Mouse (Mus musculus): ENCODE measurements at regions not wholly inside any gene's neighbourhood (a gene's known extent, or its start where the extent isn't known, plus 50 kb on each side); places are given as distances from the start of the nearest gene placed in this dataset.
A peak's percentile ranks its signal among the peaks of the same experiment; 100 is the strongest.
"Not testable (repeated sequence)": the region's sequence is repeated elsewhere in the genome, so short reads cannot be mapped to it uniquely, and the experiment has no call there.

DNA sequence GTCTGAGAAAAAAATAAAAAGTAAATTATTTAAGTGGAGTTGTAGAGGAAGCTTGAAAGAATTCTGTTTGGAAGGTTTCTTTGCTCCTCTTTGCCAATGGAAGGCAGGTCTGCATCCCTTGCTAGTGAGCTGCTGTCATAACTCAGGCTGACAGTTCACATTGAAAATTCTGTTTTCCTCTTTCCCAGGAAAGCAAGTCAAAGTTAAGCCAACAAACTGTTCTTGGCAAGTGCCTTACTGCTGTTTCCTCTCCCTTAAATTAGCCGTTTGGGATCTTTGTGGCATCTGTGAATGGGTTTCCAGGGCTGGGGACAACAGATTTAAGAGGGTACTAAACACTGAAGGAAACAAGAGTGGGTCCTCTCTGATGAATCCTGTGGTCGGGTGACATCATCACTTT is 261.2 kb downstream of the Pou4f1 start:
- 34% methylated on average over 2 of the region's 2 CpGs for WGBS
- no peaks in the 10 kb centered on the region for H3K36me3 ChIP-seq
- H3K27ac ChIP-seq = 0 out of 2 replicates have a peak overlapping the region, but pooled peaks have one; percentile 20
- no peak overlapping the region for H3K9ac ChIP-seq
- no peak overlapping the region for H3K4me2 ChIP-seq
- H3K27me3 ChIP-seq = no peaks in the 10 kb centered on the region
- H3K4me3 ChIP-seq (replicated peaks) = no peak overlapping the region
- no peak for ATAC-seq (replicated peaks; ENCODE audit: low FRiP score)
- peaks cover 6% of the 10 kb centered on the region; the same call in 1 of the 2 replicates for H3K4me1 ChIP-seq
- H3K9me3 ChIP-seq (replicated peaks) = no peaks in the 10 kb centered on the region

- 67% methylated on average over 17 of the region's 17 CpGs for WGBS
- Histone ChIP-seq H3K36me3 (no peaks in the 10 kb centered on the region), H3K4me1 (no peaks in the 10 kb centered on the region), H3K27ac (no peak overlapping the region), H3K4me2 (no peak overlapping the region), H3K9ac (no peak overlapping the region), H3K9me3 (replicated peaks) (no peaks in the 10 kb centered on the region), H3K27me3 (no peaks in the 10 kb centered on the region), H3K4me3 (replicated peaks) (no peak overlapping the region)
- no peak for ATAC-seq (replicated peaks; ENCODE audit: low FRiP score)
Observed at GRCm38 (mm10) chr14:104203239-104203986, 264.4 kb downstream of the Pou4f1 start.

DNA sequence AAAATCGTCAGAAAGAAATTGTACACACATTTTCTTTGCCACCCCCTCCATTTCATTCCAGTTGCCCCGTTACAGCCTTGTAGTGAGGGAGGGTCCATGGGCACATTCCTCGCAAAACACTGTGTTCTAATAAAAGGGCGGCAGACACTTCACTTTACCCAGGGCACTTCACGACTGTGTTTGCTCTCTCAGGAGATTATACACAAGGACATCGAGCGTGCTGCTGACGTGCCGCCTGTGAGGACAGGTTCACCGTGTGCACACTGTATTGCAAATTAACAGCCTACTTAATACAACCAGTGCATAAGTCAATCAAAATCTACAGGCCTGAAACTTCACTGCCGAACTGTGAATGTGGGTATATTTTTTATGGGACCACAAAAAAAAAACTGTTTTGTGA is 274.6 kb downstream of the Pou4f1 start:
- no peak overlapping the region for H3K27ac ChIP-seq
- H3K9ac ChIP-seq = no peak overlapping the region
- ATAC-seq (replicated peaks; ENCODE audit: low FRiP score) = no peak
- H3K36me3 ChIP-seq = no peaks in the 10 kb centered on the region
- no peaks in the 10 kb centered on the region for H3K27me3 ChIP-seq
- H3K4me3 ChIP-seq (replicated peaks) = no peak overlapping the region
- WGBS = 84% methylated on average over 11 of the region's 11 CpGs
- no peaks in the 10 kb centered on the region for H3K9me3 ChIP-seq (replicated peaks)
- no peak overlapping the region for H3K4me2 ChIP-seq
- H3K4me1 ChIP-seq = no peaks in the 10 kb centered on the region

DNA sequence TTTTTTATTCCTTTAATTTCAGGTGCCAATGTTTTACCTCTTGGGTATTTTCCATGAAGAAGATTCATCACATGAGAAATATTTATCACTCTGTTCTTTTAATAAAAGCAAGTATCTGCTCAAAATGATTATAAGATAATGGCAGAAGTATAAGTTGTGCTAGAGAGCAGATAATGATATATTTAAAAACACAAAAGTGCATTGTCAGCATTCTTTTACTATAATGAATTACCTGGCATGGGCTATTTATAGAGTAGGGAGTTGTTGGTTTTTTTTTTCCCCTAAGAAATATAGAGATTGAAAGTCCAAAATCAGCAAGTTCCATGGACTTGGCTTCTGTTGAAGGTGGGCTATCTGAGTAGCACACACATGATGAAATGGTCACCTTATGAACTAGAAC is 292.7 kb downstream of the Pou4f1 start:
- H3K4me3 ChIP-seq (replicated peaks) = no peak overlapping the region
- no peaks in the 10 kb centered on the region for H3K27me3 ChIP-seq
- no peak for ATAC-seq (replicated peaks; ENCODE audit: low FRiP score)
- H3K36me3 ChIP-seq = no peaks in the 10 kb centered on the region
- no peak overlapping the region for H3K27ac ChIP-seq
- no peak overlapping the region for H3K9ac ChIP-seq
- no peaks in the 10 kb centered on the region for H3K4me1 ChIP-seq
- no peaks in the 10 kb centered on the region for H3K9me3 ChIP-seq (replicated peaks)
- H3K4me2 ChIP-seq = no peak overlapping the region

- 69% methylated on average over 5 of the region's 5 CpGs for WGBS
- Histone ChIP-seq H3K9ac (no peak overlapping the region), H3K27me3 (no peaks in the 10 kb centered on the region), H3K4me3 (replicated peaks) (no peak overlapping the region), H3K9me3 (replicated peaks) (no peaks in the 10 kb centered on the region), H3K4me2 (no peak overlapping the region), H3K4me1 (no peaks in the 10 kb centered on the region), H3K27ac (no peak overlapping the region), H3K36me3 (no peaks in the 10 kb centered on the region)
- ATAC-seq (replicated peaks; ENCODE audit: low FRiP score) = no peak
Observed at GRCm38 (mm10) chr14:104146841-104147240, 302.6 kb upstream of the Ednrb start.

DNA sequence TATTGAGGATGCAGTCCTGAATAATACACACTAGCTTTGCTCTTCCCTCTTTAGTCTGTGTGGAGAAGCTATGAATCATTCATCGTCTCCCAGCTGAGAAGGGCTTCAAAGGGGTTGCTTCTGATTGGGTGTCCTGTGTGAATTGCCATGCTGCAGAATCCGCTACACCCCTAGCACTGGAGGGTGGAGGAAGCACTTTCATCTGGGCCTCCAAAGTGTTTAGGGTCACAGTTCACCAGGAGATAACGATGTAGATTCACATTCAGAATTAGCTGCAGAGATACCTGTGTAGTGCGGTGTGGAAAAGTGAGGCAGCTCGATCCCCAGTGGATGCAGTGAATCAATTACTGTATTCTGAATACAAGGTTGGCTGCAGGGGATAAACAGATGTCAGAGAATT is 301.2 kb upstream of the Ednrb start:
- ATAC-seq (replicated peaks; ENCODE audit: low FRiP score) = no peak
- Histone ChIP-seq H3K4me1 (no peaks in the 10 kb centered on the region), H3K4me2 (no peak overlapping the region), H3K27me3 (no peaks in the 10 kb centered on the region), H3K36me3 (no peaks in the 10 kb centered on the region), H3K27ac (no peak overlapping the region), H3K9ac (no peak overlapping the region), H3K9me3 (replicated peaks) (no peaks in the 10 kb centered on the region), H3K4me3 (replicated peaks) (no peak overlapping the region)
- WGBS = 30% methylated on average over 5 of the region's 5 CpGs

DNA sequence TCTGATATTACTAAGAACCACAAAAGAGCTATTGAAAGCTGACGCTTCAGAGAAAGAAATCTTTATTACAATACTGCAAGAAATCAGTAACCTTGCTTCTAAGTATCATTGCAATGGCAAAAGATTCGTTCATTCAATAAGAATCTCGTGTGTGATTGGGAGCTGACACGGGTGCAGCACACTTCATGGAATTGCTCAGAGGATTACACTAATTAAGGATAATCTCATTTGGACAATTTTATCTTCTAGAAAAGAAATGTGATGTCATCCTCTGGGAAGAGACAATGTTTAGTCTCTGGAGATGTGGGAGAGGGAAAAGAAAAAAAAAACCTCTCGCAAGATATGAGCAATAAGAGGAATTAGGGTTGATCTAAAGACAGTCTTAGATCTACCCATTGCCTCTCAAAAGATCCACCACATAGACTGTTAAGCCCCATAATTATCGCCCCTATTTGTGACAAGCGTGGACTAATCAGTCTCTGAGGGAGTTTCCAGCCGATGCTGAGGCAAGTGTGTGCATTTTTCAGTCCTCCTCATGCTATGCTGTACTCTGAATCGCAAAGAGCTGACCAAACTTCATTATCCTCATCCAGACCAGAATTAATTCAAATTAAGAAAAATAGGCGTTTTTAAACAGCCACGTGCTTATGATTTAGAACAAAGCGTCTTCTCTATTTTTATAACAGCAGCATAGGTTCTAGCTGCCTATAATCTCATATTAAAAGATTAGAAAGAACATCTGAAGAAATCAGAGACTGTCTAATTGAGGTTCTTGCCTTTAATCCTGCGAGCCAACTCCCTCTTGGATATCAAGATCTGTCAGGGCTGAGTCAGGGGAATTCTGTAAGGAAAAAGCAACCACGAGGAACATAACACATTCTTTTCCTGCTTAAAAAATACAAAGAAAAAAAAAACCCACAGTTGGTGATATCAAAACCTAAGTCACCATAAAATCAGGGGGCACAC is 271.1 kb upstream of the Ednrb start:
- Histone ChIP-seq H3K27me3 (no peaks in the 10 kb centered on the region), H3K4me1 (no peaks in the 10 kb centered on the region), H3K9me3 (replicated peaks) (no peaks in the 10 kb centered on the region), H3K27ac (no peak overlapping the region), H3K4me3 (replicated peaks) (no peak overlapping the region), H3K9ac (no peak overlapping the region), H3K4me2 (no peak overlapping the region), H3K36me3 (no peaks in the 10 kb centered on the region)
- WGBS = 87% methylated on average over 14 of the region's 14 CpGs
- ATAC-seq (replicated peaks; ENCODE audit: low FRiP score) = no peak

GRCm38 (mm10) chr14:104114182-104114581 is 270.0 kb upstream of the Ednrb start:
- Histone ChIP-seq H3K9ac (no peak overlapping the region), H3K27ac (no peak overlapping the region), H3K27me3 (no peaks in the 10 kb centered on the region), H3K4me2 (no peak overlapping the region), H3K4me1 (no peaks in the 10 kb centered on the region), H3K4me3 (replicated peaks) (no peak overlapping the region), H3K9me3 (replicated peaks) (no peaks in the 10 kb centered on the region), H3K36me3 (no peaks in the 10 kb centered on the region)
- WGBS = 72% methylated on average over 3 of the region's 3 CpGs
- no peak for ATAC-seq (replicated peaks; ENCODE audit: low FRiP score)

DNA sequence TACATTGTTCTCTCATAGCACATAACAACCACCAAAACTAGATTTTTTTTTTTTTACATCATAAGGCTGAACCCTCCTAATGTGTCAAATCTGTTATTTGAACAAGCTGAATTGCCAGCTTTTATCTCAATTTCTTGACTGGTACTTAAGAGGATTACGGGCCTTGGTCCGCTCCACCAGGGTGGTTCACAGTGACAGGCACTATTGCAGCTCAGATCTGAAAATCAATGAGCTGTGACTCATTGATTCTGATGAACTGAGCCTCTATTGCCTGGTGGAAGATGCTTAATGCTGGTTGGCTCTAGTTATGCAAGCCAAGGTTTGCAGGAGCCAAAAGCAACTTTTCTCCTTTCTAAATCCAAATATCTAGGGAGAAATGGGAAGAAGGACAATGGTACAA is 269.2 kb upstream of the Ednrb start:
- H3K4me3 ChIP-seq (replicated peaks) = no peak overlapping the region
- no peak overlapping the region for H3K27ac ChIP-seq
- H3K9me3 ChIP-seq (replicated peaks) = no peaks in the 10 kb centered on the region
- no peaks in the 10 kb centered on the region for H3K27me3 ChIP-seq
- H3K36me3 ChIP-seq = no peaks in the 10 kb centered on the region
- H3K4me1 ChIP-seq = no peaks in the 10 kb centered on the region
- no peak overlapping the region for H3K4me2 ChIP-seq
- ATAC-seq (replicated peaks; ENCODE audit: low FRiP score) = no peak
- 75% methylated on average over 2 of the region's 2 CpGs for WGBS
- H3K9ac ChIP-seq = no peak overlapping the region

DNA sequence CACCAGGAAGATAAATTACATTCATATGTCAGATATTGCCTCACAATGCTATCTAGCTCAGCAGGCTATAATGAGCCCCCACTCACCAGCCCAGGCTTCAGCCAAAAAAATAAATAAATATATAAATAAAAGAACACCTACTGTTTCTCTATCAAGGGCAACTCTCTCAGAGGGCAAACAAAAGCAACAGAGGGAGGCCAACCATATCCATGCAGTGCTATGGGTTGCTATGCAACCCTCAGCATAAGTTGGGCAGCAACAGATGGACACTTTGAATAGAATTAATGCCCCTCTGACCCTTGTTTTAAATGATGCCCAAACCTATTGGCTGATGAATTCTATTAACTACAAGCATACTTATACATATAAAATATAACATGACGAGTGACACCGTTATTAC is 242.2 kb upstream of the Ednrb start:
- Histone ChIP-seq H3K4me1 (no peaks in the 10 kb centered on the region), H3K9me3 (replicated peaks) (no peaks in the 10 kb centered on the region), H3K9ac (no peak overlapping the region), H3K27me3 (no peaks in the 10 kb centered on the region), H3K4me2 (no peak overlapping the region), H3K27ac (no peak overlapping the region), H3K36me3 (no peaks in the 10 kb centered on the region), H3K4me3 (replicated peaks) (no peak overlapping the region)
- 95% methylated on average over 2 of the region's 2 CpGs for WGBS
- no peak for ATAC-seq (replicated peaks; ENCODE audit: low FRiP score)

GRCm38 (mm10) chr14:104064199-104064598 is 220.0 kb upstream of the Ednrb start:
- H3K4me3 ChIP-seq (replicated peaks); H3K4me1 ChIP-seq; ATAC-seq (replicated peaks; ENCODE audit: low FRiP score); H3K36me3 ChIP-seq; H3K9me3 ChIP-seq (replicated peaks); H3K27ac ChIP-seq; H3K4me2 ChIP-seq; H3K27me3 ChIP-seq; H3K9ac ChIP-seq: not testable (repeated sequence)
- WGBS = 58% methylated on average over 1 of the region's 4 CpGs

DNA sequence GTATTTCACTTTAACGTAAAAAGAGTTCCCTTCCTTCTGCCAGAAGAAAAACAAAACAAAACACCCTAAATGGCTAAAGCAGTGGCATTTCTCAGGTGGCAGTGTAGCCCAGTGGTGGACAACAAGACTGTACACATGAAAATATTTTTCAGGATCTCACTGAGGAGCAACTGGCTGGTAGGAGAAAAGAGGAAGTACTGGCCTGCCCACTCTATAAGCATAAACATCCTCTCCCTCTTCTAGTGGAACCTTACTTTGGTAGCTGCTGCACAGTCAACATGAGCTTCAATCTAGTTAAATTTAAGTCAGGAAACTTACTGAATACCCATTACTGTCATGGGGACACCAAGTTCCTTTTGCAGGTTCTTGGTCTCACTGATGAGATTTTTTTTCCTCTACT is 209.5 kb upstream of the Ednrb start:
- Histone ChIP-seq H3K9me3 (replicated peaks) (no peaks in the 10 kb centered on the region), H3K4me1 (no peaks in the 10 kb centered on the region), H3K4me2 (no peak overlapping the region), H3K4me3 (replicated peaks) (no peak overlapping the region), H3K36me3 (no peaks in the 10 kb centered on the region), H3K27ac (no peak overlapping the region), H3K9ac (no peak overlapping the region), H3K27me3 (no peaks in the 10 kb centered on the region)
- no peak for ATAC-seq (replicated peaks; ENCODE audit: low FRiP score)
- 86% methylated on average over 1 of the region's 1 CpGs for WGBS

Data from kidney, embryonic 15.5 days (tissue).